Mouse (Mus musculus) testis, adult 2 months (tissue): ENCODE data around the gene Adamtsl5.

ENCODE experiments used
- CTCF ChIP-seq: fragments of 200-500 bp; IDR thresholded peaks from 2 replicates; pipeline ENCODE4 v1.5.1; 2012; ENCODE audit warnings: low read depth, mild to moderate bottlenecking, inconsistent platforms, low read length, moderate library complexity; ENCODE audit not compliant: control insufficient read depth, insufficient read depth, insufficient replicate concordance
- POLR2A ChIP-seq: fragments of 200-500 bp; IDR thresholded peaks from 2 replicates; pipeline ENCODE4 v1.6.1; 2012; ENCODE audit warnings: low read depth, mild to moderate bottlenecking, inconsistent platforms, low read length, moderate library complexity; ENCODE audit not compliant: control insufficient read depth

DNA sequence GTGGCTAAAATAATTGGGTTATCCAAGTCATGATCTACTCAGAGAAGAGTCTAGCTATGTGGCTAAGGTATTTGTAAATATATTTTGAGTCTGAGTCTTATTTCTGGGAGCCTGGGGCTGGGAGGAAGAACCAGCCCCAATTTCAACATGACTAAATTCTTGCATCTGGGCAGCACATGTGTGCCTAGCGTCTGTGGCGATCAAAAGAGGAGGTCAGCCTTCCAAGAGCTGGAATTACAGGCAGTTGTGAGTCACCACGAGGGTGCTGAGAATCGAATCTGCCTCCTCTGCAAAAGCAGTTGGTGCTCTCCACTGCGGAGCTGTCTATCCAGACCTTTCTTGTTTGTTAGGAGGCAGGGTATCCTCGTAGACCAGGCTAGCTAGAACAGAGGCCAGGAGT, 17.5 kb upstream of the Adamtsl5 start:
- no peak for TF ChIP-seq CTCF
- no peak for TF ChIP-seq POLR2A
